Mouse (Mus musculus): Measurements from ENCODE around the gene Gm20807.
"Not testable (repeated sequence)": the region's sequence is repeated elsewhere in the genome, so short reads cannot be mapped to it uniquely, and the experiment has no call there.

The Gm20807 gene

GRCm38 (mm10) chrY:13042591-13042990 is at the start of gene Gm20807:
Gene Gm20807 (plus strand): TSS chrY:13042891.
- not testable (repeated sequence) for DNase-seq (ENCODE audit: low read depth, low spot score)

All from c-Kit-negative CD71-positive TER-119-positive erythroid progenitor cells, embryonic 14.5 days (primary cell).